Mouse (Mus musculus) urinary bladder, adult 18-20 months (tissue): Measurements from ENCODE around the gene Kif26b.

Source experiments
- DNase-seq, 2 experiments: peaks; one replicate each; pipeline ENCODE4 v3.0.0; 2022; ENCODE audit warnings: low spot score in 2 of 2, mixed read lengths in 2 of 2

The Kif26b gene

DNA sequence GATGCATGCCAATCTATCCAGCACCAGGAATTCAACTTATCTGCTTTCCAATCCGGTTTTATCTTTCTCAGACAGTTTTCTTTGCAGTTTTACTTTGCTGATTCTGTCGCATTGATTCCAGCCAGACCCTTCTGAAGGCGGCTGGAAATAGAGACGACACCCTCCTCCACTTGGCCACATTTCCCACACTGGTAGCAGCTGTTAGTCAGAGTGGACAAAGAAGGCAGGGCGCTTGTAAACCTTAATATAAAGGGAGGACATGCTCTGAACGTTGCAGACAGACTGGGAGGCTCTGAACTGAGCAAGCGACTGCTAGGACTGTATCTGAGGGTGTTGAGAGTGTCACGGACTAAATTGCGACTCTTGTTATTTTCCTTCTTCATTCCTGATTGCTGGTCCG lies 11.3 kb downstream of the Kif26b start:
- DNase-seq: no peak

DNA sequence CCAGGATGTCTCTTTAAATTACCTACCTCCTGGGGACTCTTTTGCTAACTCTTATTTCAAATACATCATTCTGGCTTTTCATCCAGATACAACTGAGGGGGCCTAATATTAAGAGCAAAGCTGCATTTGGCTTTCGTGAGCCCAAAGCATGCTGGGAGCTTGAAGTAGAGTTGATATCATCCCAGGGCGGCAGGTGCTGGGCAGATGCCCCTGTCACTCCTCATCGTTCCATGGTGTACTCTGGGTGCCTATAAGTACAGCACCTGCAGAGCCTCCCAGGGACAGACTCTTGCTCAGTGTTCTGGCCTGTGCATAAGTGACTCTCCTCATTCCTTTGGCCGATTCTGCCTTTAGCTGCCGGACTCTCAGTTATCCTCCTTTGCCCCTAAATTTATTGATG lies 13.5 kb downstream of the Kif26b start:
- no peak for DNase-seq

DNA sequence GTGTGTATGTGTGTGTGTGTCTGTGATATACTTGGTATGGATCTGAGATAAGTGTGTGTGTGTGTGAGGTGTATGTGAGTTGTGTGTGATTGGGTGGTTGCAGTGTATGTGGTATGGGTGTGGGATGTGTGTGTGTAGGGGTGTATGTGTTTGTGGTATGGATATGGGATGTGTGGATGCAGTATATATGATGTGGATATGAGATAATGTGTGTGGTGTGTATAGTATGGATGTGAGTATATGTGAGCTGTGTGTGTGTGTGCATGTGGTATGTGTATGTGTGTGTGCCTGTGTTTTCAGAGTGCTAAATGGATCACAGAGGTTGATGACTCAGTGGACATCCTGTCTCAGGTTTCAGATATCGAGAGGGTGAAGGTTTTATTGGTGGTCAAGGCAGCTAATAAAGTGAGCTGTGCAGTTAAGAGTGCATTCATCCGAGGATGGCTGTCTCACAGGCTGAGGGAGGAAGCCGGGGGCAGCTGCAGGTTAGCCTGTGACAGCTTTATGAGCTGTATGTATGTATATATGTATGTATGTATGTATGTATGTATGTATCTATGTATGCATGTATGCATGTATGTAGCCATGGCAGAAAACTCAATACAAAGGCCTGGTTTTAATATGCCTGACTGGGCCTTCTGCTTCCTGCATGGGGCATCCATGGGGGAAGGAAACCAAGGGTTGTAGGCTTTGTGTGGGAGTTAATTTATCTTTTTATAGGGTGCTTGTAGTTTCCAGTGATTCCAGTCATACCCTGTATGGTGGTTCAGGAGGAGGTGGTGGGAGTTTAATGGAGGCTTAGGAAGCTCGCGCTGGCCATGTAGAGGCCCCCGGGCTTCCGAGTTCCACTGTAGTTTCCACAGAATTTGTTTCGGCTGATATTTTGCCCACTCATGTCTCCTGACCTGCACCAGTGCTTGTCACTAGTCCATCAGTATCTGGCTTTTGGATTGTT lies 14.3 kb downstream of the Kif26b start:
- DNase-seq: no peak

DNA sequence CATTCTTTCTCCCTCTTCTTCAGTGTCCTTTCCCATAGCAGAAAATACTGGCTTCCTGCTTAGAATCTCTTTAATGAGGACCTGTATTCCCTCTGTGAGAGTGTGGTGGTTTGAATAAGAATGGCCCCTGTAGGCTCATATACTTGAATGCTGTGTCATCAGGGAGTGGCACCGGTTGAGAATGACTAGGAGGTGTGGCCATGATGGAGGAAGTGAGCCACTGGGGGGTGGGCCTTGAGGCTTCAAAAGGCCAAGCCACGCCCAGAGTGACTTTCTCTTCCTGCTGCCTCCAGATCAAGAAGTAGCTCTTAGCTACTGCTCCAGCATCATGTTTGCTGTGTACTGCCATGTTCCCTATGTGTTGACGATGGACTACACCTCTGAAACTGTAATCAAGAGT lies 15.7 kb downstream of the Kif26b start:
- DNase-seq: no peak

- DNase-seq: no peak
Measured at GRCm38 (mm10) chr1:178549576-178549975, 20.7 kb downstream of the Kif26b start.

DNA sequence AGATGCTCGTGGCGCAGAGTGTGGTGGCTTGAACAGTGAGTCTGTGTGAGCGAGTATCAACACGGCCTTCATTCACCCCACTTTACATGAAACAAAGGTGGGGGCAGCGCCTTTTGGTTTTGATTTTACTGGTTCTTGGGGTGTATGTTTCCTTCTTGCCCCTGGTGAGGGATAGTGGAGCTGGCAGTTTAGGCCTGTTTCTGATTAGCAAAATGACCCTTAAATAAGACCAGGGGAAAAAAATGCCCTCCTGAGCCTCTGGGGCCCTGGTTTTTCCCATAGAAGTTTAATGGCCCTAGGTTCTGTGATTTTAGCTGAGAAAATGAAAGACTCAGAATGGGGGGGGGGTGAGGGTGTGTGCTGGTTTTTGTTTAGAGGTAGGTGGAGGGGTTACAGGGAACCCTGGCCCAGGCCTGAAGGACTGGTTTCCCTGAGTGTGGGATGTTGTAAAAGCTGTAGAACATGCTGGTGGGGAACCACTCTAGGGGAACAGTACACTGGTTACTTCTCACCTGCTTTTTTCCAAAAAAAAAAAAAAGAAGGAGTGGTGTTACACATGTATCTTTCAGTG lies 21.6 kb downstream of the Kif26b start:
- DNase-seq: no peak

- DNase-seq: no peak
Measured at GRCm38 (mm10) chr1:178552278-178552897, 23.5 kb downstream of the Kif26b start.

DNA sequence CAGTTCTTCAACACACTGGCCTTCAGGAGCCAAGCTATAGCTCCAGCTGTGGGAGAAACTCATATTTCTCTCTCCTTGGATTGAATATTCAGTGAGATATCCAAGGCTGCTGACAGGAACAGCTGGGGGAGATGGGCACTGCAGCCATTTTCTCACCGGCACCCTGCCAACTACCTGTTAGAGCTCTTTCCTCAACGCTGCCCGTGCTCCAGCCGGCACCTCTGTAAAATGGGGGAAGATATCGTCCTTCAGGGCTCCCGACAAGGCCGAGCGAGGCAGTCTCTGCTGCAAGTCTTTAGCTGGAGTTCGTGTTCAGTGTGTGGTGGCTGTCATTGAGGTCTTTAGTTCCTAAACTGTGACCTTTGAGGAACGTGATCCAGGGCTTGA lies 24.0 kb downstream of the Kif26b start:
- no peak for DNase-seq

GRCm38 (mm10) chr1:178556226-178556625 lies 27.3 kb downstream of the Kif26b start:
- DNase-seq: no peak

GRCm38 (mm10) chr1:178560043-178560442 lies 31.1 kb downstream of the Kif26b start:
- DNase-seq: no peak

DNA sequence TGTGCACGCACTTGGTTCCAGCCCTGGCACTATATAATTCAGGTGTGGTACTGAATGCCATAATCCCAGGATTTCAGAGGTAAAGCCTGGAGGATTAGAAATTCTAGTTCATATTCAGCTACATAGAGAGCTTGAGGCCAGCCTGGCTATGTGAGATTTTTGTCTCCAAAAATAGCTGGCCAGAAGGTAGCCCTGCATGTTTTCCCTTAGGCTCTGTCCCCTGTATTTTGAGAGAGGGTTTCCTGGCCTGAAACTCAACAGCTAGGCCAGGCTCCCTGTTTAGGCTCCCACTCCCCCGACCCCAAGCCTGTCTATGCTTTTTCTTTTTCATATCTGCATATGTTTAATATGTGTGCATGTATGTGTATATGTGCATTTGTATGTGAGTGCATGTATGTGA lies 34.9 kb downstream of the Kif26b start:
- no peak for DNase-seq

GRCm38 (mm10) chr1:178564800-178565199 lies 35.9 kb downstream of the Kif26b start:
- no peak for DNase-seq

- DNase-seq: no peak
Measured at GRCm38 (mm10) chr1:178568551-178569545, 39.9 kb downstream of the Kif26b start.

DNA sequence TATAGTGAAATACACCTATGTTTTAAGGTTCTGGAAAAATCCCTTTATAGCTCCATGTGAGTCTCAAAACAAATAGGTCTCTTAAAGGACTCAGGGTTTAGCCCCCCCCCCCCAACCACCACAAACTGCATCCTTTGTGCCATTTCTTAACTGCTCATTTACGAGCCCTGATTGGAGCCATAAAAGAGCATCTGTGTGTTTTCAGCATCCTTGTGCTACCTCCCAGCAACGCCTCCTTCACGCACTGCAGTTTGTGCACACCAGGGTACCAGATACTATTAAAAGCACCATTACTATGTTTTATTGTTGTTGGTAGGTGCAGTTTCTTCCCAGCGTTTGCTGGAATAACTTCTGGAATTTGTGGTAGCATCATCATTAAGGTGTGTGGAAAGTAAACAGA lies 42.1 kb downstream of the Kif26b start:
- DNase-seq: no peak

DNA sequence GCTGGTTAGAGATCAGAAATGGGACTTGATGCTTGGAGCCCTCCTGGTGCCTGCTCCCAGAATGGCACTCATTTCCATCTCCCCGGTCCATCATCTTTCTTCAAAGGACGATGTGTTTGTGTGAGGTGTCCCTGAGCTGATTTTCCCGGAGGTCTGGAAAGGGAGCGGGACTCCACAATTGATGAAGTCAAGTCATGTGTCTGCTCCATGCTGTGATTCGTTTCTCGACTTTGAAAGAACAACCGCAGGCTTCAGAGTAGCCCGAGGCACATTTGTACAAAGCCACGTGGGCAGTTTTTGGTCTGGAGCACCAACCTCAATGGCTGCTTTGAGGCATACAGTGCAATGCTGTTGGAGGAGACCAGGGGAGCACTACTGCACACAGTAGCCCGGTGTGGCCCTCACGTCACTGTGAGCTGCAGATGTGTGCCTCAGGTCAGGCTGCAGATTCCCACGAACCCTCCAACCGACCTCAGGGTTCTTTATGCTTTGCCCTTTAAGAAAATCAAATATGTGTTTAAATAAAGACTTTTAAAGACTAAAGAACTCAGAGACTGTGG lies 43.0 kb downstream of the Kif26b start:
- DNase-seq: no peak

- DNase-seq: no peak
Measured at GRCm38 (mm10) chr1:178573406-178574032, 44.6 kb downstream of the Kif26b start.

GRCm38 (mm10) chr1:178575706-178576105 lies 46.8 kb downstream of the Kif26b start:
- DNase-seq: no peak

DNA sequence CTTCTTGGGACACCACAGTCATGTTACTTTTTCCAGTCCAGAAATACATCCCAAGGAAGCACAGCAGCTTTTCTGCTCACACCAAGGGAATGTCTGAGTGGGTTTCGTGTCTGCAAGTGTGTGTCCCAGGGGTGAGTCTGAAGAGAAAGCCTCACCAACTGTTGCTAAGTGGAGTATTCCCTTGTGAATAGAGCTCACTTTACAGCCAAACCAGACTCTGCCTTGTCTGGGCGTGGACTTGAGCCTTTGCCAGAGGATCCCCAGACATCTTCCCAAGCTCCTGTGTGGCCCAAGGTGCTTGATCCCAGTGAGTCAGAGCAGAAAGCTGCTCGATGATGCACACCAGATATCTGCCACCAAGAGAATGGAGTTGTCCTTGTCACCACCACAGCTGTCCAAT lies 48.0 kb downstream of the Kif26b start:
- DNase-seq: no peak

- DNase-seq: no peak
Measured at GRCm38 (mm10) chr1:178585366-178586020, 56.6 kb downstream of the Kif26b start.
